Mouse (Mus musculus): ENCODE measurements around the gene Rnf138rt1. TPM values are rescaled to one million over a fixed set of nuclear protein-coding genes. Genes with fewer than 3 reads are reported as not detected.

Rnf138rt1 gene
- polyA plus RNA-seq (2014; fragmentation: Nextera tagmentation; extraction: Ambion mirVana), result not detected in 2 replicates

GRCm38 (mm10) chrX:163760617-163761434 is at the start of gene Rnf138rt1:
TSS of gene Rnf138rt1 (minus strand) at chrX:163761329.
- DNase-seq (peak; percentile 52), ATAC-seq (ENCODE audit: insufficient read depth) (peak; percentile 89)
- Histone ChIP-seq H3K36me3 (ENCODE audit: insufficient read depth) (no peaks in the 10 kb centered on the region), H3K4me3 (ENCODE audit: low read depth, low read length) (peak within 1 kb of the TSS; percentile 31), H3K4me1 (ENCODE audit: insufficient read depth) (no peaks in the 10 kb centered on the region), H3K9ac (no peak within 1 kb of the TSS), H3K9me3 (ENCODE audit: low read depth, low read length) (no peaks in the 10 kb centered on the region), H3K27me3 (ENCODE audit: insufficient read depth, low read length) (0 out of 2 replicates have a peak, but pooled peaks cover 4% of the 10 kb centered on the region), H3K27ac (ENCODE audit: low read depth) (no peak within 1 kb of the TSS), H3K4me2 (peak within 1 kb of the TSS; percentile 64)
- no peak for TF ChIP-seq CTCF (IDR thresholded peaks at IDR 0.05; ENCODE audit: low read depth)
- WGBS, result 17% methylated on average over 42 of the region's 42 CpGs

DNA sequence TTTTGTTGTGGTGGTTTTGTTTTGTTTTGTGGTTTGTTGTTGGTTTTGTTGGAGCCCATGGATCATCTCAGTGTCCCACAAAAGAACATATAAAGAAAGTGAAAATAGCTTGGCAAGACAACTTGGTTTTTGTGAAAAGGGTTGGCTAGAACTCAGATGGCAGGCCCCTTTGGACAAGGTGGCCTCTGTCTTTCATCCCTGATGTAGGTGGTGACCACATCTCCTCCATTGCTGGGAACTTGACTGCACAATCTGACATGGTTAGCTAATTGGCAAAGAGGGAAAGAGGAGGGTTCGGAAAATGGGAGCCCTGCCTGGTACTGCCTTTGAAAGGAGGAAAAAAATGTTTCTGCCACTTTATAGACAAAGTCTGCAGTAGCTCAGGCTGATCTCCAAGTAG is 46.1 kb upstream of the Rnf138rt1 start:
- WGBS, result 71% methylated on average over 1 of the region's 1 CpGs
- no peak for TF ChIP-seq CTCF (IDR thresholded peaks at IDR 0.05; ENCODE audit: low read depth)
- ATAC-seq (ENCODE audit: insufficient read depth), result no peak

DNA sequence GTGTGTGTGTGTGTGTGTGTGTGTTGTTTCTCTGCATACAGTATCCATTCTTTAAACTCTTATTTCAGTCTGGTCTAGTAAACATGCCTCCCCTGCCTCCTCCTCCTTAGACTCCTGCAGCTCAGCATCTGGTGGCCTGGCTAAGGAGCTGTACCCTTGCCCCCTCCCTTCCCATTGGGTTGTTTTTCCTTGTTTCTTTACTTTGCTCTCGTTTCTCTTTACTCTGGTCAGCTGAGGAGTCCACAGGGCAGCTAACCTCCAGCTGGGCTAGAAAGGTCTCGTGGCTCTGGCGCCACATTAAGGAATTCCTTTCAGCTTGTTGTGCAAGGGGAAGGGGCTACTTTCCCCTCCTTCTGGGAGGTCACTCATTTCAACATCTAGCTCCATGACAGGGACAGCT is 5.2 kb upstream of the Rnf138rt1 start:
- Histone ChIP-seq H3K4me2 (no peak overlapping the region), H3K4me3 (ENCODE audit: low read depth, low read length) (no peak overlapping the region), H3K27ac (ENCODE audit: low read depth) (no peak overlapping the region), H3K36me3 (ENCODE audit: insufficient read depth) (no peaks in the 10 kb centered on the region), H3K9me3 (ENCODE audit: low read depth, low read length) (no peaks in the 10 kb centered on the region), H3K27me3 (ENCODE audit: insufficient read depth, low read length) (0 out of 2 replicates have a peak, but pooled peaks cover 4% of the 10 kb centered on the region), H3K4me1 (ENCODE audit: insufficient read depth) (no peaks in the 10 kb centered on the region), H3K9ac (no peak overlapping the region)
- 44% methylated on average over 3 of the region's 3 CpGs for WGBS
- DNase-seq (no peak), ATAC-seq (ENCODE audit: insufficient read depth) (no peak)
- no peak for TF ChIP-seq CTCF (IDR thresholded peaks at IDR 0.05; ENCODE audit: low read depth)

More for the DNA sequence above, 46.1 kb upstream of the Rnf138rt1 start:
- DNase-seq, result no peak
- no peaks in the 10 kb centered on the region for H3K36me3 ChIP-seq (ENCODE audit: insufficient read depth)
- no peak overlapping the region for H3K4me3 ChIP-seq (ENCODE audit: low read depth, low read length)
- H3K4me1 ChIP-seq (ENCODE audit: insufficient read depth), result no peaks in the 10 kb centered on the region
- no peaks in the 10 kb centered on the region for H3K27me3 ChIP-seq (ENCODE audit: insufficient read depth, low read length)
- H3K27ac ChIP-seq (ENCODE audit: low read depth), result no peak overlapping the region
- no peak overlapping the region for H3K9ac ChIP-seq
- no peaks in the 10 kb centered on the region for H3K9me3 ChIP-seq (ENCODE audit: low read depth, low read length)
- H3K4me2 ChIP-seq, result no peak overlapping the region

DNA sequence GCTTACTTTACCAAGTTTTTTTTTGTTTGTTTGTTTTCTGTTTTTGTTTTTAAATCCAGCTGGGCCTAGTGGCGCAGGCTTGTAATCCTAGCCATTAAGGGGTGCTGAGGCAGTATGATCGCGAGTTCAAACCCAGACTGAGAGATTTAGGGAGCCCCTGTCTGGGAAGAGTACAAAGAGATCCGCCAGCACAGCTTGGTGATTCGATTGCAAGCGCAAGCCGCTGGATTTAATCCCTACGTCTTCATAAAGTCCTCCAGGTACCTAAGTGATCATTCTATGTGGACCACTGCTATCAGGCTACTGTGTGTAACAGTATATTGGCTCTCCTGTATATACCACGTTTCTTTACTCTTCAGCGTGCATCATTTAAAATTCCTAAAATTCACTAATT is 303 bp upstream of the Rnf138rt1 start:
- DNase-seq (no peak), ATAC-seq (ENCODE audit: insufficient read depth) (peak; percentile 49; the same call in 1 of the 2 replicates)
- no peaks in the 10 kb centered on the region for H3K36me3 ChIP-seq (ENCODE audit: insufficient read depth)
- H3K9me3 ChIP-seq (ENCODE audit: low read depth, low read length), result no peaks in the 10 kb centered on the region
- H3K4me3 ChIP-seq (ENCODE audit: low read depth, low read length), result peak overlapping the region; percentile 31
- no peaks in the 10 kb centered on the region for H3K4me1 ChIP-seq (ENCODE audit: insufficient read depth)
- WGBS, result 29% methylated on average over 10 of the region's 10 CpGs
- 0 out of 2 replicates have a peak, but pooled peaks cover 4% of the 10 kb centered on the region for H3K27me3 ChIP-seq (ENCODE audit: insufficient read depth, low read length)
- no peak overlapping the region for H3K27ac ChIP-seq (ENCODE audit: low read depth)
- H3K4me2 ChIP-seq, result peak overlapping the region; percentile 64
- H3K9ac ChIP-seq, result no peak overlapping the region
- no peak for TF ChIP-seq CTCF (IDR thresholded peaks at IDR 0.05; ENCODE audit: low read depth)

GRCm38 (mm10) chrX:163745996-163746395 is 15.1 kb downstream of the Rnf138rt1 start:
- H3K4me1 ChIP-seq (ENCODE audit: insufficient read depth), result no peaks in the 10 kb centered on the region
- H3K9me3 ChIP-seq (ENCODE audit: low read depth, low read length), result no peaks in the 10 kb centered on the region
- no peak for ATAC-seq (ENCODE audit: insufficient read depth)
- H3K27ac ChIP-seq (ENCODE audit: low read depth), result no peak overlapping the region
- H3K4me2 ChIP-seq, result no peak overlapping the region
- WGBS, result 75% methylated on average over 6 of the region's 6 CpGs
- no peak for TF ChIP-seq CTCF (IDR thresholded peaks at IDR 0.05; ENCODE audit: low read depth)
- no peak overlapping the region for H3K4me3 ChIP-seq (ENCODE audit: low read depth, low read length)
- DNase-seq, result no peak
- H3K36me3 ChIP-seq (ENCODE audit: insufficient read depth), result no peaks in the 10 kb centered on the region
- H3K9ac ChIP-seq, result no peak overlapping the region
- no peaks in the 10 kb centered on the region for H3K27me3 ChIP-seq (ENCODE audit: insufficient read depth, low read length)

DNA sequence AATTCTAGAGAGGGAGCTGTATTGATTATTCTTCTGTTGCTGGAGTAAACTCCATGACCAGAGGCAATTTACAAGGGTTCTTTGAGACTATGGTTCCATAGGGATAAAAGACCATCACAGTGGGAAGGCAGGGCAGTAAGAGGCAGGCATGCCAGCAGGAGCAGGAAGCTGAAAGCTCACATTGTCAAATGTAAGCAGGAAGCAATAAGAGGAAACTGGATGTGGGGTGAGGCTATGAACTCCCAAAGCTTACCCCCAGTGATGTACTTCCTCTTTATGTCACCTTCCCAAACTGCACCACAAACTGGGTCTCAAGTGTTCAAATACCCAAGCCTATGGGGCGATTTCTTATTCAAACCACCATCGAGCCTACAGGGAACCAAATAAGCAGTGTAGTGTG is 17.2 kb downstream of the Rnf138rt1 start:
- DNase-seq (no peak), ATAC-seq (ENCODE audit: insufficient read depth) (no peak)
- Histone ChIP-seq H3K27me3 (ENCODE audit: insufficient read depth, low read length) (no peaks in the 10 kb centered on the region), H3K4me1 (ENCODE audit: insufficient read depth) (no peaks in the 10 kb centered on the region), H3K4me3 (ENCODE audit: low read depth, low read length) (no peak overlapping the region), H3K27ac (ENCODE audit: low read depth) (no peak overlapping the region), H3K4me2 (no peak overlapping the region), H3K9ac (no peak overlapping the region), H3K36me3 (ENCODE audit: insufficient read depth) (no peaks in the 10 kb centered on the region), H3K9me3 (ENCODE audit: low read depth, low read length) (no peaks in the 10 kb centered on the region)
- 77% methylated on average over 2 of the region's 2 CpGs for WGBS
- no peak for TF ChIP-seq CTCF (IDR thresholded peaks at IDR 0.05; ENCODE audit: low read depth)

DNA sequence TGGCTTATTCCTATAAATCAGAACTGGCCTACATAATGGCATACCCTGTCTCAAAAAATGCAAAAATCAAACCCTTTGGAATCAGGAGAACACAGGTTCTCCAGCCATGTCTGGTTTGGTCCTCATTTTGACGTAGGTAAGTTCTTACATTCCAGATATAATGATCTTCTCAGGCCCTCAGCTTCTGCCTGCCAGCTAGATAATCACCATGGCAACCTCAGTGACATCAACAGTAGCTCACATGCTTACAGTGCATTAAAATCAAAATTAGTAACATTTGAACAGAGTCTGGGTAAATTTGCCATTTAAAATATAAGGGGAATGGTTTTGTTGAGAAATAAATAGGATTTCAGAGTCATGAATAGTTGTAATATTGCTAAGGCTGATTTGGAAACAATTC is 22.2 kb downstream of the Rnf138rt1 start:
- no peak for ATAC-seq (ENCODE audit: insufficient read depth)
- no peak for DNase-seq

More for the DNA sequence above, 22.2 kb downstream of the Rnf138rt1 start:
- Histone ChIP-seq H3K36me3 (ENCODE audit: insufficient read depth) (no peaks in the 10 kb centered on the region), H3K27me3 (ENCODE audit: insufficient read depth, low read length) (no peaks in the 10 kb centered on the region), H3K9me3 (ENCODE audit: low read depth, low read length) (no peaks in the 10 kb centered on the region), H3K4me3 (ENCODE audit: low read depth, low read length) (no peak overlapping the region), H3K27ac (ENCODE audit: low read depth) (no peak overlapping the region), H3K4me1 (ENCODE audit: insufficient read depth) (no peaks in the 10 kb centered on the region), H3K9ac (no peak overlapping the region), H3K4me2 (no peak overlapping the region)
- WGBS, result 26% methylated on average over 1 of the region's 1 CpGs
- no peak for TF ChIP-seq CTCF (IDR thresholded peaks at IDR 0.05; ENCODE audit: low read depth)

Data from lung, embryonic 14.5 days (tissue).